Mouse (Mus musculus): ENCODE measurements at regions not wholly inside any gene's neighbourhood (a gene's known extent, or its start where the extent isn't known, plus 50 kb on each side); places are given as distances from the start of the nearest gene placed in this dataset.

- no peak for DNase-seq (ENCODE audit: low spot score in 2 of 2)
Measured at GRCm38 (mm10) chr4:80442711-80443110, 391.2 kb upstream of the Tyrp1 start.

GRCm38 (mm10) chr4:80463615-80464014 is 370.3 kb upstream of the Tyrp1 start:
- no peak for DNase-seq (ENCODE audit: low spot score in 2 of 2)

GRCm38 (mm10) chr4:80475736-80476478 is 358.0 kb upstream of the Tyrp1 start:
- DNase-seq (ENCODE audit: low spot score in 2 of 2): no peak

DNA sequence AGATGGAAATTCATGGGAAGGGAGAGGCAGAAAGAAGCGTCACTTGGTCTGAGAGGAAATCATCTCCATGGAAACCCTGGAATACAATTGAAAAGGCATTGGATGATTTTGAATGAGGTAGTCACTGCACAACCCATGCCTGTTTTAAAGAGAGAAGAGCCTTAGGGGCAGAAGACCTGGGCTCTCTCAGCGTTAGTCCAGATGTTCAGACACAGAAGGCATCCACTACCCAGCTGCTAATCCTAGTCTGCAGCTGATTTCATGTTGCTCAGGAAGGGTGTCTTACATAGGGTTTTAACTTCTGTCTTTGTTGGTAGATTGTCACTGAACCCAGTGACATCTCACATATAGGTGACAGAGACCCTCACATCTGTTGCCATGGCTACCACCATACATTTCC is 318.8 kb upstream of the Tyrp1 start:
- no peak for DNase-seq (ENCODE audit: low spot score in 2 of 2)

DNA sequence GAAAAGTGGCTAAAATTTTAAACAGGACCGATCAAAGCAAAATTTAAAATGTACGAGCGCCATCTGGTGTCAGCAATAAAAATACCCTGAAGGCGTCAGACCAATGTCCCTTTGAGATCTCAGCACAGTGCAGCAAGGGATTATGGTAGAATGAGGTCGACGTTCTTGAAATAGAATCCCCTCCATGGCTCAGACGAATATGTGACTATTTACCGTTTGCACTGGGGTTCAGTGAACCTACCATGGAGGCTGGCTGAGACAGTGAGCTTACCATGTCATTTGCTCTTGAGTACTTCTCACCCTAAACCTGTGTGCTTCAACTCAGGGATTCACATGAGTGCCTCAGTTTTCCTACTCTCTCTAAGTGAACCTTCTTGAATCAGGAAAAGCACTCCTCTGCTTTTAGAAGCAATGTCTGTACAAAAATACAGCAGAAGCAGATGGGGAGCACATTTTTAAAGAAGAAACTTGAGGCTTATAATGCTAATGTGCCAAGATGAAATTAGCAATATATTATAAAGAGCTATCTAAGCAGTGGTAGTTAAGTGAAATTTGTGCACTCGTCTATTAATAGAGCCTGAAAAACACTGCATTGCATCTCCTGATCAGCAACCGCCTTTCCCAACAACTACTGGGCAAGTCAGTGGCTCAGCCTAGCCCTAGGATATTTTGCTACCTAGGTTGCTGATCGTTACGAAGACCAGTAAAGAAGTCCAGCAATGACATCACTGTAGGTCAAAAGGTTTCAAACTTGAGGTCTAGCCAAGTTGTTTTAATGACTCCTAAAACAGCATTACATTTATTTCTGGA is 316.2 kb upstream of the Tyrp1 start:
- peak in 1 of 2 experiments; percentile 62 for DNase-seq (ENCODE audit: low spot score in 2 of 2)

GRCm38 (mm10) chr4:80518589-80518988 is 315.3 kb upstream of the Tyrp1 start:
- no peak for DNase-seq (ENCODE audit: low spot score in 2 of 2)

DNA sequence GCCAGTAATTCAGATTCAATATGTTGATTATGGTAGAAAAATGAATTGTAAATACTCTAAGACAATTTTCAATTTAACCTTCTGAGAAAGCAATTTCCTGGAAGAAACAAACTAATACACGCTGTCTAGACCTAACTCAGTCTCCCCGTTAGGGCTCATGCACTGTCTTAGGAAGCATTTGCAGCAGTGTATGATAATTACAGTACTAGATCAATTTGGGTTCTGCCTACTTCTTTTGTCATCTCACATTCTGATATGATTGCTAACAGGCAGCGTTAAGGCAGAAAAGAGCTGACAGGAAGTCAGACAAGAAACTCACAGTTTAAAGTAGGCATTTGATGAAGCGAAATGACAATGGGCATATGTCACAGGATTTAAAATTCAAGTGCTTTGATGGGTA is 294.1 kb upstream of the Tyrp1 start:
- DNase-seq (ENCODE audit: low spot score in 2 of 2): no peak

- no peak for DNase-seq (ENCODE audit: low spot score in 2 of 2)
Measured at GRCm38 (mm10) chr4:80545086-80545485, 288.8 kb upstream of the Tyrp1 start.

DNA sequence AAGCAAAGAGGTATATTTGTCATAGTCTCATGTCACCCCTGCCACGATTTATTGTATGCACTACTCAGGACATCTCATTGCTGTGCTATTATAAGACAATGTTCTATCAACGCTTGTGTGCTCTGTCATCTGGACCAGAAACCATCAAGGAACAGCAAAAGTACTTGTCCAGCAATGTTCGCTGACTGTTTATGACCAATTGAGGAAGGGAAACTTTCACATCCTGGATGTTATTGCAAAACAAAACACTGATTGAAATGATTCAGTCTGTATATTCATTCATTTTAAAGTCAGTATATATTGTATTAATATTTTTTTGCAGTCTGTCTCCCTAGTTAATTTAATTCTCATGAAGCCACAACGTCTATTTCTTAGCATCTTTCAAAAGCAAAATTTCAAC is 244.5 kb upstream of the Tyrp1 start:
- no peak for DNase-seq (ENCODE audit: low spot score in 2 of 2)

GRCm38 (mm10) chr4:80628271-80628670 is 205.7 kb upstream of the Tyrp1 start:
- DNase-seq (ENCODE audit: low spot score in 2 of 2): no peak

- DNase-seq (ENCODE audit: low spot score in 2 of 2): no peak
Measured at GRCm38 (mm10) chr4:80629251-80629650, 204.7 kb upstream of the Tyrp1 start.

DNA sequence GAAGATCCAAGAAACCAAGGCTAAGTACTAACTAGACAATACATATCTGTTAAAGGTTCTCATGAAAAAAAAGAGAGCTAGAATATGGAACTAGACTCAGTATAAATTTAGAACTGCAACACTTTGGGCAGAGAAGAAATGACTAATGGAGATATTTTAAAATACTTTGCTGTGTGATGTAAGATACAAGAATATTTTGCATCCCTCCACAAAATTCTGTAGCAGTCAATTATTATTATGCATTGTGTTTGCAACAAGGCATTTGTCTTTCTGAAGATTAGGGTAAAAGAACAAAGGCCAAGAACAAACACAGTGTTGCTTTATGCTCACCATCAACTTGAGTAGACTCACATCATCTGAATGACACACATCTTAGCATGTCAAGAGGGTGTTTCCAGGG is 203.7 kb upstream of the Tyrp1 start:
- no peak for DNase-seq (ENCODE audit: low spot score in 2 of 2)

- no peak for DNase-seq (ENCODE audit: low spot score in 2 of 2)
Measured at GRCm38 (mm10) chr4:80631041-80631440, 202.9 kb upstream of the Tyrp1 start.

- no peak for DNase-seq (ENCODE audit: low spot score in 2 of 2)
Measured at GRCm38 (mm10) chr4:80631441-80631840, 202.5 kb upstream of the Tyrp1 start.

DNA sequence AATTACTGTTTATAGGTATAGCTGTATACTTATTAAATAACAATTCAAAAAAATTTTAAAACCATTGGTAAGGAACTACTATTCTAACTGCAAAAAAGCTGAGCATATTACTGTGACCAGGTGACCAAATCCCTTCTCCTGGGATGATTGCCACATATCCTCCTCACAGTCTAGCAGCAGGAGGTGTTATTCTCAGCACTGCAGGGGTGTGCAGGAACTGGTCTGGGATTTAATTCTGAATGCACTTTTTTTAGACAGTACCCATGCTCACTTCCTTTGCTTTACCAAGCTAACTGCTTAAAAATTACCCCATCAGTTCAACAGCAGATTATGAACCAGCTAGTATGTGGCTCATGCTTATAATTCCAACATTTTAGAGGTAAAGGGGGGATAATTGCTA is 195.5 kb upstream of the Tyrp1 start:
- no peak for DNase-seq (ENCODE audit: low spot score in 2 of 2)

All from urinary bladder, postnatal 4 days (tissue).